In genomic region chr4:46087852-46088251, GRCm38 (mm10) we compare ENCODE assay signal across 10 mouse cellular contexts. TPM values are rescaled to one million over a fixed set of nuclear protein-coding genes. Genes with fewer than 3 reads are reported as not detected.
DNase-seq lines count a peak whose midpoint lies in the region; ATAC-seq and TF ChIP-seq lines count a peak whose summit lies in the region.
"Had no signal": no experiment of that assay in that cellular context is flagged by ENCODE, and none has a peak within 500 bp of the region (broad histone marks: within the 10 kb centered on the region; RNA-seq: fewer than 3 reads in every experiment).

No protein-coding gene starts in this region.

- ATAC-seq in frontal cortex, adult (ENCODE audit: low TSS enrichment) = peak; percentile 35
- no peak for ATAC-seq in forebrain, embryonic 13.5 days

- no peak for TF ChIP-seq EP300 in MEL (IDR thresholded peaks at IDR 0.05; ENCODE audit: low read depth in 1 of 2, low read length in 2 of 2)

- peaks cover 0 to 4% of the 10 kb centered on the region in 2 experiments; a peak in 2 of 4 replicates for H3K36me3 ChIP-seq in MEL (ENCODE audit: control insufficient read depth in 1 of 2, insufficient read depth in 2 of 2, low read length in 2 of 2)
- no peaks in the 10 kb centered on the region for H3K36me3 ChIP-seq in forebrain, embryonic 13.5 days (ENCODE audit: poor library complexity, severe bottlenecking)
- H3K36me3 ChIP-seq: stomach, embryonic 15.5 days had no signal

- peaks cover 0 to 12% of the 10 kb centered on the region in 2 experiments; a peak in 1 of 4 replicates for H3K4me1 ChIP-seq in MEL (ENCODE audit: control insufficient read depth in 1 of 2, insufficient read depth in 2 of 2, low read length in 2 of 2)
- no peaks in the 10 kb centered on the region for H3K4me1 ChIP-seq in forebrain, embryonic 13.5 days
- H3K4me1 ChIP-seq: liver, embryonic 15.5 days; stomach, embryonic 15.5 days had no signal

- no peak overlapping the region for H3K4me3 ChIP-seq in MEL (ENCODE audit: control insufficient read depth in 1 of 2, insufficient read depth in 1 of 2, low read depth in 2 of 2, low read length in 2 of 2)
- no peak overlapping the region for H3K4me3 ChIP-seq in forebrain, embryonic 13.5 days
- H3K4me3 ChIP-seq: liver, embryonic 15.5 days; stomach, embryonic 15.5 days had no signal

- H3K27me3 ChIP-seq in MEL (ENCODE audit: control insufficient read depth in 1 of 2, insufficient read depth in 2 of 2, low read length in 2 of 2) = no peaks in the 10 kb centered on the region
- no peaks in the 10 kb centered on the region for H3K27me3 ChIP-seq in forebrain, embryonic 13.5 days
- H3K27me3 ChIP-seq: liver, embryonic 15.5 days; stomach, embryonic 15.5 days had no signal

- no peaks in the 10 kb centered on the region for H3K9me3 ChIP-seq in MEL (replicated peaks; ENCODE audit: insufficient read depth, low read length)
- no peaks in the 10 kb centered on the region for H3K9me3 ChIP-seq in forebrain, embryonic 13.5 days (replicated peaks)
- H3K9me3 ChIP-seq: liver, embryonic 15.5 days; stomach, embryonic 15.5 days had no signal

- TF ChIP-seq RAD21 in MEL (IDR thresholded peaks at IDR 0.05; ENCODE audit: low read depth, low read length) = no peak

- H3K27ac ChIP-seq in MEL (ENCODE audit: control insufficient read depth, low read depth, low read length) = no peak overlapping the region
- no peak overlapping the region for H3K27ac ChIP-seq in forebrain, embryonic 13.5 days
- H3K27ac ChIP-seq: liver, embryonic 15.5 days; stomach, embryonic 15.5 days had no signal

- intact Hi-C loops in heart, postnatal 14 days (cut with DNase I) = no loop called here

- DNase-seq in adrenal gland, adult (ENCODE audit: inconsistent age in 2 of 2, low spot score in 1 of 2) = peak; percentile 89 to 94
- DNase-seq in adrenal gland, postnatal 4 days (ENCODE audit: low spot score in 2 of 2) = no peak
- DNase-seq in MEL (ENCODE audit: low read depth, low spot score) = peak; percentile 36
- peak; percentile 59 to 67 for DNase-seq in heart, postnatal 14 days
- peak; percentile 94 for DNase-seq in right cerebral cortex, adult 18-20 months
- DNase-seq in B cell, adult 2 months = no peak

- no peaks in the 10 kb centered on the region for H3K79me2 ChIP-seq in MEL (ENCODE audit: control insufficient read depth, insufficient read depth, low read length, poor library complexity)

- WGBS in forebrain, embryonic 13.5 days = 49% methylated on average over 5 of the region's 5 CpGs

- H3K4me2 ChIP-seq in forebrain, embryonic 13.5 days = no peak overlapping the region
- H3K4me2 ChIP-seq: liver, embryonic 15.5 days; stomach, embryonic 15.5 days had no signal

- H3K9ac ChIP-seq in MEL (ENCODE audit: control insufficient read depth, low read depth, low read length, poor library complexity, severe bottlenecking) = no peak overlapping the region
- no peak overlapping the region for H3K9ac ChIP-seq in forebrain, embryonic 13.5 days
- H3K9ac ChIP-seq: liver, embryonic 15.5 days; stomach, embryonic 15.5 days had no signal

- no peak for TF ChIP-seq POLR2A in MEL (IDR thresholded peaks at IDR 0.05; ENCODE audit: control insufficient read depth in 1 of 2, insufficient read depth in 1 of 2, low read depth in 1 of 2, low read length in 2 of 2, poor library complexity in 1 of 2)

- no peak for TF ChIP-seq CTCF in MEL (IDR thresholded peaks at IDR 0.05 in 2 of 3, conservative IDR thresholded peaks at IDR 0.05 in 1 of 3; ENCODE audit: control insufficient read depth in 1 of 3, insufficient read depth in 1 of 3, low read depth in 2 of 3, low read length in 3 of 3, poor library complexity in 1 of 3, severe bottlenecking in 1 of 3)

TF ChIP-seq in MEL, 35 proteins besides CTCF, POLR2A, EP300 and RAD21:
- peak; percentile 77; the same call in 1 of the 2 replicates for TF ChIP-seq JUND (IDR thresholded peaks at IDR 0.05; ENCODE audit: low read depth, low read length)
- TF ChIP-seq NELFE (IDR thresholded peaks at IDR 0.05; ENCODE audit: low read depth, low read length) = no peak
- TF ChIP-seq MAFK (IDR thresholded peaks at IDR 0.05; ENCODE audit: borderline replicate concordance, low read depth, low read length) = 0 out of 2 replicates have a peak, but pooled peaks have one; percentile 9

RNA-seq across cellular contexts. Expression of gene Tmod1, which starts 49.1 kb away (rescaled TPM):
- 10 to 100 TPM; 10.4 to 10.6 TPM for total RNA-seq in adrenal gland, postnatal 4 days (2021)
- total RNA-seq in MEL (2012; rRNA removed) = 2.2 and 2.3 TPM in 2 replicates
- polyA plus RNA-seq in MEL (2012; ENCODE audit: insufficient read depth in 1 of 2, insufficient read length in 2 of 2, low read depth in 1 of 2, low replicate concordance in 2 of 2, missing spikeins in 1 of 2) = 1 to 10 TPM in 1 of 2 experiments, not detected in 1; 8.1 TPM
- 100 to 1,000 TPM; 279 to 283 TPM for total RNA-seq in heart, postnatal 14 days (2021)
- 0.32 and 0.50 TPM in 2 replicates for polyA plus RNA-seq in forebrain, embryonic 13.5 days (2015; fragmentation: Nextera tagmentation; extraction: Ambion mirVana)

RNA-seq across cellular contexts. Expression of gene Ncbp1, which starts 50.6 kb away (rescaled TPM):
- total RNA-seq in adrenal gland, postnatal 4 days (2021) = 10 to 100 TPM; 48.1 to 52.9 TPM
- total RNA-seq in MEL (2012; rRNA removed) = 86.6 and 95.9 TPM in 2 replicates
- polyA plus RNA-seq in MEL (2012; ENCODE audit: insufficient read depth in 1 of 2, insufficient read length in 2 of 2, low read depth in 1 of 2, low replicate concordance in 2 of 2, missing spikeins in 1 of 2) = 100 to 1,000 TPM in 1 of 2 experiments, not detected in 1; 106 TPM
- total RNA-seq in heart, postnatal 14 days (2021) = 10 to 100 TPM; 21.4 to 24.3 TPM
- polyA plus RNA-seq in forebrain, embryonic 13.5 days (2015; fragmentation: Nextera tagmentation; extraction: Ambion mirVana) = 107 and 110 TPM in 2 replicates

RNA-seq across cellular contexts. Expression of gene Tstd2, which starts 50.6 kb away (rescaled TPM):
- 10 to 100 TPM; 31.4 to 38.5 TPM for total RNA-seq in adrenal gland, postnatal 4 days (2021)
- 26.0 and 30.1 TPM in 2 replicates for total RNA-seq in MEL (2012; rRNA removed)
- polyA plus RNA-seq in MEL (2012; ENCODE audit: insufficient read depth in 1 of 2, insufficient read length in 2 of 2, low read depth in 1 of 2, low replicate concordance in 2 of 2, missing spikeins in 1 of 2) = 10 to 100 TPM in 1 of 2 experiments, not detected in 1; 27.8 TPM
- 10 to 100 TPM; 14.1 to 14.9 TPM for total RNA-seq in heart, postnatal 14 days (2021)
- polyA plus RNA-seq in forebrain, embryonic 13.5 days (2015; fragmentation: Nextera tagmentation; extraction: Ambion mirVana) = 44.5 and 45.5 TPM in 2 replicates

Comparison
In these comparisons a context has a peak if more than half of its experiments do, and no peak if none do; other contexts are left out.
1. DNase-seq: peak in adrenal gland, adult (2 of 2), MEL (single experiment), heart, postnatal 14 days (2 of 2) and right cerebral cortex, adult 18-20 months (single experiment); none in adrenal gland, postnatal 4 days (0 of 2) and B cell, adult 2 months (0 of 2).
2. RNA of gene Tmod1, which starts 49.1 kb away (total RNA-seq): 279 to 283 TPM in heart, postnatal 14 days; 10.4 to 10.6 TPM in adrenal gland, postnatal 4 days and 2.2 to 2.3 TPM in MEL; every median in the first group is over 10 times any median in the second.